Mouse (Mus musculus): Measurements from ENCODE around the gene Gpsm3.

The Gpsm3 gene

DNA sequence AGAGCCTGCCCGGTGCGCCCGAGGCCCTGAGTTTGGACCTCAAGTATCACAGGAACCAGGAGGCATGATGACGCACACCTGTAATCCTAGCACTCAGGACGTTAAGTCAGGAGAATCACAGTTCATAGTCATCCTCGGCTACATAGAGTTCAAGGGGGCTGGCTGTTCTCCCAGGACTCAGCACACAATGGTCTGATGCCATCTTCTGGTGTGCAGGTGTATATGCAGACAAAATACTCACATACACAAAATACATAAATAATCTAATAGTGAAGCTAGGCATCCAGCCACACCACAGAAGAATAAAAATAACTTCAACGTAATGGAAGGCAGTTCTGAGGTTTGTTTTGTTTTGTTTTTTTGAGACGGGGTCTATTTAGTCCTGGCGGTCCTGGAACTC lies 33.6 kb downstream of the Gpsm3 start:
- in situ Hi-C loops (cut with MboI; ENCODE audit: low pct_unique_long_range_greater_than_20kb in 1 of 2, low sequenced_read_pairs in 2 of 2, unreplicated experiment in 1 of 2), result no loop called here

DNA sequence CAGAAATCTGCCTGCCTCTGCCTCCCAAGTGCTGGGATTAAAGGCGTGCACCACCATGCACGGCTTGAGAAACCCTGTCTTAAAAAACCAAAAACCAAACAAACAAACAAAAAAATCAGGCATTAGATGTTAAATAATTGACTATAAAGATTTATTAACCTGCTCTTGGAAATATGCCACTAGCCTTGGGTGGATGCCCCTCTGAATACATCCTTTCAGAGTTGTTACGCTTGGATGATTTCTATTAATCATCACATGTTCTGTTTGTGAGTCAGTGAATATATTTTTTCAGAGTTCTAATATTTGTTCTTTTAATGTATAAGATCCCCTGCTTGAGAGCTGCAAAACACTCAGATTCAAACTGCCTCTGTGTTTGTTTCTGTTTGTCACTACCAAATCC lies 35.4 kb downstream of the Gpsm3 start:
- in situ Hi-C loops (cut with MboI; ENCODE audit: low pct_unique_long_range_greater_than_20kb in 1 of 2, low sequenced_read_pairs in 2 of 2, unreplicated experiment in 1 of 2), result loop anchor here in 1 of 2 experiments (5.0 kb wide), 1 partner anchor 48 kb away; no protein-coding TSS in a partner anchor

DNA sequence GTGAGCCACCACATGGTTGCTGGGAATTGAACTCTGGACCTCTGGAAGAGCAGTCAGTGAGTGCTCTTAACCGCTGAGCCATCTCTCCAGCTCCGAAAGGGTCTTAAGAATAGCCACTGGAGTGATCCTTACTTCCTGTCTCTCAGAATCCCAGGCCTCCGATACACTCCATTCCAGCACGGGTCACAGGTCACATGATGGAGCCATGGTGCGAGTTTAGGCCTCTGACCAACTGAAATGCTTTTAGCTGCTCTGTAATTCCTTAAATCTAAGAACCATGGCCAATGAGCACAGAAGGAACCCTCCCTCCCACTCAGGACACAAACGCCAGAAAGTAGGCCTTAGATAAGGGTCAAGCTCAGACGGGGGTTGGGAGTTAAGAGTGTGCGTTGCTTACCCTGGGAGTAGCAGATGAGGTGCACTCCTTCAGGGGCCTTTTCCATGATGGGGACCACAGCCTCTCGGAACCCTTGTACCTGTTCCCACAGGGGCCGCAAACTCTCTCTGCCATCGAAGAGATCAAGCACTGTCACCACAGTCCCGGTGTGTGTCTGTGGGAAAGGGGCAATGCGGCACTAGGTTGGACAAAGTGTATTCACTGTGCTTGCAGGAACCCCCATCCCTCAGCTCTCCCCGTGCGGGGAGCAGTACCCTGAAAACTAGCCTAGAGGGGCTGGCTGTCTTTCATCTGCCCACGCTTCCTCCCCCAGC lies 36.6 kb downstream of the Gpsm3 start:
- in situ Hi-C loops (cut with MboI; ENCODE audit: low pct_unique_long_range_greater_than_20kb in 1 of 2, low sequenced_read_pairs in 2 of 2, unreplicated experiment in 1 of 2), result loop anchor here in 1 of 2 experiments (5.0 kb wide), 1 partner anchor 49 kb away; no protein-coding TSS in a partner anchor

DNA sequence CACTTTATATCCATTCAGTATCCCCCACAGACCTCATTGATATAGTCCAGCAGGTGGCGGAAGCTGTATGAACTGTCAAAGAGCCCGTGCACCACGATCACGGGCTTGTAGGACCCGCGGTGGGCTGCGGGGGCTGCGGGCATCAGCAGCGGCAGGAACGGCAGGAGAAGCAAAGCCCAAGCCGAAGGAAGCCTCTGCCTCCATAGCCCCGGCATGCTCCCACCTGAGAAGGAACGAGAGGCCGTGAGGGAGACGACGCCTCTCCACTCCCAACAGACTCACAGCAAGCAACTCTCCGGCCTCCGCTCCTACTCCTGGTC lies 37.1 kb downstream of the Gpsm3 start:
- in situ Hi-C loops (cut with MboI; ENCODE audit: low pct_unique_long_range_greater_than_20kb in 1 of 2, low sequenced_read_pairs in 2 of 2, unreplicated experiment in 1 of 2), result loop anchor here in 1 of 2 experiments (5.0 kb wide), 1 partner anchor 49 kb away; no protein-coding TSS in a partner anchor

DNA sequence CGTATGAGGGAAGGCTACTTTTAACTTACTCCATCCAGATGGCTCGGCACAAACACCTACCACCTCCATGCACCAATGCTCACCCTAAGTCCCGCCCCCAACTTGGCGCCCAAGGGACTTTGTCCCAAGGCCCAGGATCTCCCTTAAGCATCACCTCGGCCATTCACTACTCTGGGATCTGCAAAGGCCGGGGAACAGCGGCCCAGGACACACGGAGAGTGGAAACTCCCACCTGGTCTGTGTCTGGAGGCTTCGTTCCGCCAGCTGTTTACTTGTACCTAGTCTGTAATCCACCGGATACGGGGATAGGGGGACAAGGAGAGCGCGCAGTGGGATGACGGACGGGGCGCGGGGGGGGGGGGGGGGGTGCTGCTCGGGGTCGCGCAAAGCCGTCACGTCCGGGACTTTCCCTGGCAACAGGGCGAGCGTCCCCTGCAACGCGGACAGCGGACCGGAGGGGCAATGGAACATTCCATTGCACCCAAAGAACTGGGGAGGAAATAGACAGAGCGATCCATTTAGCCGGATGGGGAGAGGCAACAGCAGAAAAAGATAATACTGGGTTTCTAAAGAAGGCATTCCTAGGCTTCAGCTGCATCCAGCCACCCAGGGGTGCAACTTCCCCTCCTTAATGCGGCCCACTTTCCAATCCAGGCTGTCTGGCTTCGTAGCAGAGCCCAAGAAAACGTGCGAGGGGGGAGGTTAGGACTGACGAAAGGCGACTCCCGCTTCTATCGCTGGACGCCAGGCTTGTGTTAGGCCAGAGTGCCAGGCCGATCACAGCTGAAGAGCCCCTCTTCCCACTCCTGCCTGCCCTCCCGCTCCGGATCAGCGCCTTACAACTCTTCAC lies 37.7 kb downstream of the Gpsm3 start:
- in situ Hi-C loops (cut with MboI; ENCODE audit: low pct_unique_long_range_greater_than_20kb in 1 of 2, low sequenced_read_pairs in 2 of 2, unreplicated experiment in 1 of 2), result loop anchor here in 1 of 2 experiments (5.0 kb wide), 1 partner anchor 50 kb away; no protein-coding TSS in a partner anchor

DNA sequence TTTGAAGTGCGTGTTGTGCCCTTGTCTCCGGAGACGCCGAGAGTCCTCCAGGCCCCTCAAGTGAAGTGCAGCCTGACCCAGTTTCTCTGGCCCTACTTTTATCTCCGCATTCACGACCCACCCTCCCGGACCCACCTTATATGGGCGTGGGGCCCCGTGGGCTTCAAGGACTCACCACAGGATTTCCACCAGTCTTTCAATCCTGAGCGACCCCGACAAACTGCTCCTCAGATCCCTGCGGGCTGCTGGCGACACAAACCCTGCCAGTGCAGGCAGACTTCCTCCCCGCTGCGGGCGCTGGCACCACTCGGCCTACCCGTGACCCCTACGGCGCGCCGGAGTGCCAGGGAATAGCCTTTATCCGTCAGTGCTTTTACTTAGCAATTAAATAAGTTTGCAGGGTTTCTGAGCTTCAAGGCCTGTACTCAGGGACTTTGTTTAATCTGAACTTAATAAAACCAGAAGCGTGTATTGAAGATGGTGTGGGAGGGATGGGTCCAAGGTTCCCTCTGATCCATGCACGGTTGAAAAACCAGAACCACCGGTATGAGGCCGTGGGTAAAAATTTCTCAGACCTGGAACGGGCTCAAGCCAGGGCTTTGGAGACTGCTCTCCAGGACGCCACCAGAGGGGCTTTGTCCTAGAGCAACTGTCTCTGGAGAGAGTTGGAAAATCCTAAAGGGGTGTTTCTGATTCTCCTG lies 38.5 kb downstream of the Gpsm3 start, which contains the start of gene Ppt2:
Ppt2 (minus strand) TSS at position 568 of the 701 bp plus-strand sequence.
- in situ Hi-C loops (cut with MboI; ENCODE audit: low pct_unique_long_range_greater_than_20kb in 1 of 2, low sequenced_read_pairs in 2 of 2, unreplicated experiment in 1 of 2), result loop anchor here in 1 of 2 experiments (5.0 kb wide), 1 partner anchor 51 kb away; no protein-coding TSS in a partner anchor

DNA sequence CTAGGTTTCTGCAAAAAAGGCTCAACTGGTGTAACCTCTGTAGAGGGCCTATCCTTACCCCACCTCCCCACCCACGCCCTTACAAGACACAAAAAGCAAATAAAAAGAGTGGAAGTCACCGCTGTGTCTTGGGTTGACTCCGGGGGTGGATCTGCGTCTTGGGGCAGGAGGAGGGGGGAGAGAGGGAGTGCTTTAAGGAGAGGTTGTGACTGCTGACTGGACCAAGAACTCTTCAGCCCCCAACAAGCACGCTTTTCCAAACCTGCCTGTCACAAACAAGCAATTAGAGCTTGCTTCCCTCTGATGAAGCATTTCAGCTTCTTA lies 39.0 kb downstream of the Gpsm3 start:
- in situ Hi-C loops (cut with MboI; ENCODE audit: low pct_unique_long_range_greater_than_20kb in 1 of 2, low sequenced_read_pairs in 2 of 2, unreplicated experiment in 1 of 2), result loop anchor here in 1 of 2 experiments (5.0 kb wide), 1 partner anchor 51 kb away; no protein-coding TSS in a partner anchor

DNA sequence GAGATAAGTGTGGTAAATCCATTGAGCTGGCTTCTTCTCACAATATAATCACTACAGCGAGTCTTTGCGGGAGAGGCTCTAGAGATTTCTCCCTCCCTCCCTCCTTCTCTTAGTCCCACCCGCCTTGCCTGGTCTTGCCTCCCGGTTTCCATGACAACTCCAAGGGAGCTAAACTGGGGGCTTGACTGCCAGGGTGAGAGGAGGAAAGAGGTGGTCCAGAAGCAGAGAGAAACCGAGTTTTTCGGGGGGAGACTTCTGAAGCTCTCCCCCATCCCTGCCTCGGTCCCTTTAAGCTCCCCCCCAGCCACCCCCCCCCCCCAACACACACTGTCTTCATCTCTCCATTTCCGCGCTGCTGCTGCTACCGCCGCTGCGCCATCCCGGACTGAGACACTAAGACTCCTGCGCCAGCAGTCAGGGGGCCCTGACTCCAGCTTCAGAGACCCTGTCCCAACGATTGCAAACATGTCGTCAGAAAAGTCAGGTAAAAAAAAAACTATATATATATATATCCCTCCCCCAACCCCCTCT lies 39.7 kb downstream of the Gpsm3 start, which contains the start of gene Prrt1:
Prrt1 (plus strand) TSS at position 313 of the 531 bp plus-strand sequence.
- in situ Hi-C loops (cut with MboI; ENCODE audit: low pct_unique_long_range_greater_than_20kb in 1 of 2, low sequenced_read_pairs in 2 of 2, unreplicated experiment in 1 of 2), result loop anchor here in 1 of 2 experiments (5.0 kb wide), 1 partner anchor 52 kb away; no protein-coding TSS in a partner anchor

DNA sequence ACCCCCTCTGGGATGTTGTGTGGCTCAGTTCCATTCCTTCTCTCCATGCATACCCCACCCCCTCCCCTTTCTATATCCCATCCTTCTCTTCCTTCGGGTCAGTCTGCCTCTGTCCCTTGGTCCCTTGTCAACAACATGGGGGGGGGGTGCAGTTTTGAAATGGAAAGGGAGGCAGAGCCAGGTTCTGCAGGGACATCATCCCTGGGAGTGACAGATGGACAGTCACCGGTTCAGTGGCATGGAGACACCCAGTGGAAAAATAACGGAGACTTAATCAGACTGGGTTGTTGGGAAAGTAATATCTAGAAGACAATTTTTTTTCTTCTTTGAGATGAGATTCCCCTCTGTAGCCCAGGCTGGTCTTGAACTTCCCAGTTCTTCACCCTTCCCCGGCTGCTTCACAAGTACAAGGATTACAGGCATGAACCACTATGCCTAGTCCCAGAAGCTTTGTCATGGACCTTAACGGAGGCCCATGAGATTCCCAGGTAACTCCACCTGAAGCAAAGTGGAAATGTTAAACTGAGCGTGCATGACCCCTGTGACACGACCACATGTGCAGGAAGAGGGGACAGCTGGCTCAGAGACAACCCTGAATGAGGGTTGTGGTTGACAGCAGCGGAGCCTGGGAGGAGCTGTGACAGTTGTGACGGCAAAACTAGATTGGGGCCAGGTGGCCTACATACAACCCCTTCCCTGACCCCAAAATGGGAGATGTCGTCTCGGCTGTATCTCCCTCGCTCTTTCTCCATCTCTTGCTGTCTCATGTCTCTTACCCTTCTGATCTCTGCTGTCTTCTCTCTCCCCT lies 40.4 kb downstream of the Gpsm3 start:
- in situ Hi-C loops (cut with MboI; ENCODE audit: low pct_unique_long_range_greater_than_20kb in 1 of 2, low sequenced_read_pairs in 2 of 2, unreplicated experiment in 1 of 2), result loop anchor here in 1 of 2 experiments (5.0 kb wide), 1 partner anchor 53 kb away; no protein-coding TSS in a partner anchor

DNA sequence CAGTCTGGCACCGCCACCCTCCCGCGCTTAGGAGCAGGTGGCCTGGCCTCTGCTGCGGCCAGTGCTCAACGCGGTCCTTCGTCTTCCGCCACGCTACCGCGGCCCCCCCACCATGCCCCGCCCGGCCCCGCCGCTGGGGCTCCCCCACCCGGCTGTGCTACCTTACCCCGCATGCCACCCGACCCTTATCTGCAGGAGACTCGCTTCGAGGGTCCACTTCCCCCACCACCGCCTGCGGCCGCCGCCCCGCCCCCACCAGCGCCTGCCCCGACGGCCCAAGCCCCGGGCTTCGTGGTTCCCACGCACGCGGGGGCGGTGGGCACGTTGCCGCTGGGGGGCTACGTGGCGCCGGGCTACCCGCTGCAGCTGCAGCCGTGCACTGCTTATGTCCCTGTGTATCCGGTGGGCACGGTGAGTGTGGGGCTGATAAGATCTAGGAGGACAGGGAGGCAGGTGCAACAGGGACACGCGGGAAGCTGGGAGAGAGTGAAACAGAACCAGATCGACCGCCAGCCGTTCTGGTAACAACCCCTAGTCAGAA lies 41.2 kb downstream of the Gpsm3 start:
- in situ Hi-C loops (cut with MboI; ENCODE audit: low pct_unique_long_range_greater_than_20kb in 1 of 2, low sequenced_read_pairs in 2 of 2, unreplicated experiment in 1 of 2), result no loop called here

DNA sequence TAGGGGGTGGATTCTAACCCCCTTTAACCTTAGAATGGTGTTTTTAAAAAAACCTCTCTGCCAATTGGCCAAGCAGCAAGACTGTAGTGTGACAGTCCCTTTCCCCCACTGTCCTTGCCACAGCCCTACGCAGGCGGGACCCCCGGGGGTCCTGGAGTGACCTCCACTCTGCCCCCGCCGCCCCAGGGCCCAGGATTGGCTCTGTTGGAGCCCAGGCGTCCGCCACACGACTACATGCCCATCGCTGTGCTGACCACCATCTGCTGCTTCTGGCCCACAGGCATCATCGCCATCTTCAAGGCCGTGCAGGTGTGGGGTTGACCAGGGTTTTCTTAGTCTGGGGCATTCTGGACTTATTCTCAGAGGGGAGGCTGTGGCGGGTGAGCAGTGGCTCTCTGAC lies 42.0 kb downstream of the Gpsm3 start:
- in situ Hi-C loops (cut with MboI; ENCODE audit: low pct_unique_long_range_greater_than_20kb in 1 of 2, low sequenced_read_pairs in 2 of 2, unreplicated experiment in 1 of 2), result no loop called here

DNA sequence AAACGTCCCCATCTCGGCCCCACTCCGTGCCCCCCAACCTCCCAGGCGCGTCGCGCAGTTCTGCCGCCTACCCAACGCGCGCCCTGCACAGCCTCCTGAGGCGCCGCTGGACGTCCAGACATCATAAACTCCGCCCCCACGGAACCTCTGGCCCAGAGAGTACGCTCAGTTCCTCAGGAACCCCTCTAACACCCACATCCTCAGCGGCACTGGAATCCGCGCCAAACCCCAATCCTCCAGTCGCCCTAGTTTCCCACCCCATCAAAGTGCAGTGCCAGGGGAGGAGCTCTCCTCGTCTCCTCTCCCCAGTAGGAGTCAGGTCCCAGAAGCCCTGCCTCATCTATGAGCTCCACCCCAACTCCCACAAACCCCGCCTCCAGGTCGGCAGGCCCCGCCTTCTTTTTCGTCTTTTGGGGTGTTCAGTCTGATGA lies 42.7 kb downstream of the Gpsm3 start:
- in situ Hi-C loops (cut with MboI; ENCODE audit: low pct_unique_long_range_greater_than_20kb in 1 of 2, low sequenced_read_pairs in 2 of 2, unreplicated experiment in 1 of 2), result no loop called here

DNA sequence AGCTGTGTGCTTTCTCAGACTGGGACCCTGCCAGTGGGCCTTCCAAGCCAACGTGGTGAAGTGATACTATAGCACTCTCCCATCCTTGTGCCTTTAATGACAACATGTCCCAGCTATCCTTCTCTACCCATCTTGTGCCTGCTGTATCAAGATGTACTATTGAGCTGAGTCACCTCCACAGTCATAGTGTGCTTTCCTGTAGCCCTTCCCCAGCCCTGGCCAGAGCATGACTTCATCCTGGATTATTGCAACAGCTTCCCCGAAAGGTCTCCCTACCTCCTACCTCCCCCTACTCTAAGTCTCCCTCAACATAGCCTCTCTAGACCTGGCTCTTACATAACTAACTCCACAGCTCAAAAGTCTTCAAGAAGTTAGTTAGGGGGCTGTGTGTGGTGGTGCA lies 46.1 kb downstream of the Gpsm3 start:
- in situ Hi-C loops (cut with MboI; ENCODE audit: low pct_unique_long_range_greater_than_20kb in 1 of 2, low sequenced_read_pairs in 2 of 2, unreplicated experiment in 1 of 2), result no loop called here

DNA sequence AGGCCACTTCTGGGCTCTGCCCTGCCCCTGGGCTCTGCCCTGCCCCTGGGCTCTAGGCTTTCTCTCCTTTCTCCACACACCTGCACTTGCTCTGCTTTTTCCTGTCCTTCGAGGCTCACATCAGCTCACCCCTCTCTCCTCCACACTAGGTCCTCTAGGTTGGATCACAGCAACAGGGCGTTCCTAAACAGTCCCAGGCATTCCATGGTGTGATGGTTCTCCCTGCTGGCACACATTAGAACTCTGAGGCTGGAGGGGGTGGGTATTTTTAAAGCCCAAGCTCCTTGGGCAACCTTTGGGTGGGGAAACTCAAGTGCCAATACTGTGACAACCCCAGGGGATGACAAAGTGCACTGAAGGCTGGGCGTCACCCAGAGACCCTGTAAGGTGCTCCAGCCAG lies 47.9 kb downstream of the Gpsm3 start:
- in situ Hi-C loops (cut with MboI; ENCODE audit: low pct_unique_long_range_greater_than_20kb in 1 of 2, low sequenced_read_pairs in 2 of 2, unreplicated experiment in 1 of 2), result no loop called here

DNA sequence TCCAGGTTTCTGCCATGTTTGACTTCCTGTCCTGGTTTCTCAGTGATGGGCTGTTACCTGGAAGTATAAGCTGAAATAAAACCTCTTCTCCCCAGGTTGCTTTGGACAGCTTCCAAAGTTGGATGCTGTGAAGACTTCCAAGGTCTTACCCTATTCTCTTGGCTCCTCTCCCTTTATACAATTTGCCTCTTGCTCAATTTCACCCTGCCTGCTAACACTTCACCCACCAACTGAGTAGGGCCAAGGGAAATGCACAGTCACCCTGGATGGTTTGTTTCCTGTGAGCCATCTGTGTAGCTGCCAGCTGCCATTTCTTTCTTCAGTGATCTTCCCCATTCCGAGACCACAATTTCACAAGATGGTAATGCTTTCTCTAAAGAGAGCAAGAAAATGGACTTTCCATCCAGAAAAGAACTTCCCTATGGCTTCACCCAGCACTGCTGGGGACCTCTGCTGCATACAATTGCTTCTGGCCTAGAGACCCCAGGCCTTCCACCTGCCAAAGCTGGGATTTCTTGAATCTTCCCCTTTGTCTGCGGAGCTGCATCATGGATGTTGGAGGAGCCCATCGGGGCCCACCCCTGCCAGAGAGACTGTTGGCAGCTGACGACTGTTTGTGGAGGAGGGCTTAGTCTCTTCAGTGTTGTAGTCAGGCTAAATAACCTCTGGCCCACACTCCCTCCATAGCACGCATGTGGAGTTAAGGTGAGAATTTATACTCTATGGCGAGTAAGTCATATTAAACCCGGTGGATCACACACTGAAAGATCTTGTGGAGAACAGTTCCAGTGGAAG lies 50.1 kb downstream of the Gpsm3 start:
- in situ Hi-C loops (cut with MboI; ENCODE audit: low pct_unique_long_range_greater_than_20kb in 1 of 2, low sequenced_read_pairs in 2 of 2, unreplicated experiment in 1 of 2), result loop anchor here in 1 of 2 experiments (10.0 kb wide), 1 partner anchor 305 kb away; no protein-coding TSS in a partner anchor

DNA sequence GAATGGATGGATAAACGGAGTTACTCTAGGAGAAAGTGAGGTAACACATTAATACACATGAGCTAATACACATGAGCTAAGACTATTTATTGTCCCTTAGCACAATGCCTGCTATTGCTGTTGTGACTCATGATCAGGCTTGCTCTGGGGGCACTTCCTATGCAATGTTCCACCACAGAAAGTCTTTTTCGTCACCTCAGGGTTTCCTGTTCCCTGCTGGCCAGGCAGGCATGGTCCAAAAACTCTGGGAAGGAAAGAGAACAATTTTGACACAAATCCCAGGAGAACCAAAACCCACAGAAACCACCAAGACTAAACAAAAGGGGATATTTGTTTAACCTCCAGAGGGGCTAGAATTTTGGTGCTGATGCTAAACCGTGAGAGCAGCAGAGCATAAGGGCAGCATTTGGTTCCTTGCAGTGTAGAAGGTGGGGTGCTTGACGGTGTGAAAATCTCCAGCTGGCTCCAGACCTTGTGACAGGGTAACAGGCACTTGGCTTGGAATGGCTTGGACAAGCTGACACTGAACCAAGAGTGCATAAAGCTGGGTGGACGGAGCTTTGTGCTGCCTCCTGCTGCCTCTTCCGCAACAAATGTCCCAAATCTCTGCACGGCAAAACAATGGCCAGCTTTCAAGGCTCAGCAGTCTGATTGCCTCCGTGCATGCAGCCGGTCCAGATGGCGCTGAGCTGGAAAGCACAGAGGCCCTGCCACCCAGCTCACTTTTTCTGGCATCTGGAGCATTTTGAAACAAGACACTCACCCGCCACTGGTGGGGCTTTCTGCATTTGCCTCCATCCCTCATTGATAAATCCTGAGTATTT lies 51.4 kb downstream of the Gpsm3 start:
- in situ Hi-C loops (cut with MboI; ENCODE audit: low pct_unique_long_range_greater_than_20kb in 1 of 2, low sequenced_read_pairs in 2 of 2, unreplicated experiment in 1 of 2), result loop anchor here in 1 of 2 experiments (10.0 kb wide), 1 partner anchor 304 kb away; no protein-coding TSS in a partner anchor
